Mouse (Mus musculus) T-helper 17 cell (primary cell): ENCODE results near the gene Dnm1.
"Not testable (repeated sequence)": the region's sequence is repeated elsewhere in the genome, so short reads cannot be mapped to it uniquely, and the experiment has no call there.

Experiments
- in situ Hi-C, 2 experiments: fragments of 300-600 bp; cut with MboI, MseI; formaldehyde crosslinking; loops; 1 replicate in 1 of 2; 2 replicates in 1 of 2; pipeline ENCODE4 v1.15.1; 2025; ENCODE audit warnings: high pct_unique_total_duplicates in 2 of 2

The Dnm1 gene

DNA sequence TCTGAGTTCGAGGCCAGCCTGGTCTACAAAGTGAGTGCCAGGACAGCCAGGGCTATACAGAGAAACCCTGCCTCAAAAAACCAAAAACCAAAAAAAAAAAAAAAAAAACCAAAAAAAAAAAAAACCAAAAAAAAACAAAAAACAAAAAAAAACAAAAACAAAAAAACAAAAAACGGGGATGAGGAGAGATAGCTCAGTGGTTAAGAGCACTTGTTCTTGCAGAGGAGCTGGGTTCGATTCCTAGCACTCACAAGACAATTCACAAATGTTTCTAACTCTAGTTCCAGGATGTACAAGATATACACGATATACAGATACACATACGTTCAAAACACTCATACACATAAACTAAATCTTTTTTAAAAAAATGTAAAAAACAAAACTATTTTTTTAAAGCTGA is 9.1 kb upstream of the Dnm1 start:
- in situ Hi-C loops: not testable (repeated sequence)

DNA sequence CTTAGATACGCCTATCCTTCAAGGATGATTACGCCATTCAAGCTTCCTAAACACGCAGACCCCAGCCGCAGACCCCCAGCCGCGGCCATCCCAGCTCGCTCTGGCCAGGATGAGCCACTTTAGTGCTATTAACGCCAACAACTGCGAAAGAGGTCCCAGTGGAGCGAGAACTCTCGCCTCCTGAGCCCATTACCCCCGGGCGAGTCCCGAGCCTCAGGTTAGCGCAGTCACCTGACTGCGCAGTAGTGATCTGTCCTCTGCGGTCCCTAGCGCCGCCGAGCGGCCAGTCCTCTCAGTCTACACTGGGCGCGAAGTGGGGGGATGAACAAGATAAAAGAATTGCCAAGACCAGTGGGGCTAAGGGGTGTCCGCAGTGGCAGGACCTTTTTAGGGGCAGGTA is 8.3 kb upstream of the Dnm1 start:
- in situ Hi-C loops: no loop called here

DNA sequence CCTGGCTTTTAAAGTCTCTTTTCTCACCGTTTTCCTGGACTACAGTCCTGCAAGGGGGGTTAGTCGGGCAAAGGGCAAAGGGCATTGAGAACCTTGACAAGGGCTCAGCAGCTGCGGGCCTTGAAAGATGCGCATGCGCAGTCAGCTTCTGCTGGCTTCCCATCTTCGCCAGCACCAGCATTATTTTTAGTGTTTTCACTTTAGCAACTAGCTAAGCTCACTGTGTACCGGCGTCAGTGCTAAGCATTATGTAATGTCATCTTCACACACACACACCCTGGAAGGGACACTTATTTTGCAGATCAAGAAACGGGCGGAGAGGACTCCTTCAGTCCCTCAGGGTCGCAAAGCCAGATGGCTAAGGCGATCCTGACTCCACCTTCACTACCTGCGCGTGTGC is 7.6 kb upstream of the Dnm1 start:
- in situ Hi-C loops: no loop called here

GRCm38 (mm10) chr2:32358381-32358780 is 5.2 kb upstream of the Dnm1 start:
- in situ Hi-C loops: no loop called here

GRCm38 (mm10) chr2:32357710-32358109 is 4.6 kb upstream of the Dnm1 start:
- in situ Hi-C loops: no loop called here

DNA sequence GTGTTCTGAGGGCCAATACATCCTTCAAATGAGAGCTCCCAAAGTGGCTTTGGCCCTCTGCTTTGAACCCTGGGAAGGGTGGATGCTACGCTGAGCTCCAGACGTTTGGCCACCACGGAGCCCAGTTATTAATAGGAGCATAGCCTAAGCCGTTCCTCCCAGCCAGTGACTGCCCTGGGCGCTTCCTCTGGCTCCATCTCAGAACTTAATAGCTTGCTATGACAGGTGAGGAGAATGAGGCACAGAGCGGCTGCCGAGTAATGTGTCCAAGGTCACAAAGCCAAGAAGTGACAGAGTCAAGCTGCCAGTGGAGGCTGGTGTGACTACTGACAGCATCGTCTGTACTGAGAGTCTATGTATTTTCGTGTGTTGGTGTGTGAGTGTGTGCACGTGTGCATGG is 3.1 kb upstream of the Dnm1 start:
- in situ Hi-C loops: no loop called here

DNA sequence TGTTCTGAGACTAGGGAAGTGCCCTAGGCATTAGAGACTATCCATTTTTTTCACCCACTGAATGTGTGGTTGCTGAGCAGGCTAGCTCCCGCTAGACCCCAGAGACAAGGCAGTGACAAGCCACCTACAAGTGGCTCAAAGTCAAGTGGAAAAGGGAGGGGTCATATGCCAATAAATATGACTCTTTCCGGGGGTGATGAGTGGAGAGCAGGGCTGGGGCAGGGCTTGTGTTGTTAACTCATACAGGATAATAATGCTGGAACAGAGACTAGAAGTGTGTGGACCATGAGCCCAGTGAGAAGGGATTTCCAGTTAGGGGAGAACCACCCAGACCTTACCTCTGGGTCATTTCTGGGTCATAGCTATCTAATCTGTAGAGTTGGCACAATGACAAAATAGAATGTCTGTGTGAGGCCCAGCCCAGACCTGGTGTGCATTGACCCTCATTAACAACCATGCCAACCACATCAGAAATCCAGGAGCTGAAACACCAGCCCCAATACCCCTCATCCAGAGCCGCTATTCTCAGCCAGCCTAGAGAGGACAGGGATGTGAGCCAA is 1.3 kb upstream of the Dnm1 start:
- in situ Hi-C loops: no loop called here

DNA sequence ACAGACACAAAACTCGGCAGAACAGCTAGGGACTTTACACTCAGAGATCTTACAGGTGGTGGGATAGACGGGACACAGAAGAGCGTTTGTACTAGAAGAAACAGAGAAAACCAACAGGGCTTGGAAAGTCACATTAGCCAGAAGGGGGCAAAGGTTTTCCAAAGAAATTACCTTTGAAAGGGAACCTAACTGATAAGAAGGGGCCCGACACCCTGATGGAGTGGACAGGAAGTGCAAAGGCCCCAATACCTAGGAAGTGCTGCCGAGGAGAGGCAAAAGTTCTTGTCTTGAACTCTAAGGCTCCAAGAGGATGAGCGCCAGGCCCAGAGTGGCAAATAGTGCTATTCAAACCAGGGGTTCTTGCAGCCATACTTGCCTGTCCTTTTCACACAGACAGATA is 698 bp upstream of the Dnm1 start:
- in situ Hi-C loops: no loop called here

- in situ Hi-C loops: no loop called here
Measured at GRCm38 (mm10) chr2:32352151-32353006, 759 bp downstream of the Dnm1 start, which contains the start of gene Ciz1. TSS of gene Ciz1 (plus strand) at chr2:32352327.

DNA sequence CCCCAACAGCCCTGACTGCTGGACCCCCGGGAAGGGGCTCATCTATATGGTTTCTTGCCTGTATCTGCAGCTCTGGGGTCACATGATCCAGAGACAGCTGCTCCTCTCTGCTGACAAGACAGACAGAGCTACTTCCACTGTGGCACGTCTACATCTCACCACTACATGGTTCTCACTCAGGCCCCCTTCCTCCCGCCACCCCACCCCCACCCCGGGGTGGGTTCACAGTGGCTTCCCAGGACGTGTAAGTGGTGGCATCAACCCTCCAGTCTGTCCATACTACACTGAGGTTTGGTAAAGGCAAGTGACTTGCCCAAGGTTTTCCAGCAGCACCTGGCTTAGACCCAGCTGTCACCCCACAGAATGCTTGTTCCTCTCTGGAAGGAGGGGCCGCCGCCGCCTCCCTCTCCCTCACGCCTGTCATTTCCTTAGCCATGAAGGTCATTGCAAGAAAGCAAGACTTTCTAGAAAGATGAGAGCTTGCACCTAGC is 1.6 kb downstream of the Dnm1 start:
- in situ Hi-C loops: no loop called here

DNA sequence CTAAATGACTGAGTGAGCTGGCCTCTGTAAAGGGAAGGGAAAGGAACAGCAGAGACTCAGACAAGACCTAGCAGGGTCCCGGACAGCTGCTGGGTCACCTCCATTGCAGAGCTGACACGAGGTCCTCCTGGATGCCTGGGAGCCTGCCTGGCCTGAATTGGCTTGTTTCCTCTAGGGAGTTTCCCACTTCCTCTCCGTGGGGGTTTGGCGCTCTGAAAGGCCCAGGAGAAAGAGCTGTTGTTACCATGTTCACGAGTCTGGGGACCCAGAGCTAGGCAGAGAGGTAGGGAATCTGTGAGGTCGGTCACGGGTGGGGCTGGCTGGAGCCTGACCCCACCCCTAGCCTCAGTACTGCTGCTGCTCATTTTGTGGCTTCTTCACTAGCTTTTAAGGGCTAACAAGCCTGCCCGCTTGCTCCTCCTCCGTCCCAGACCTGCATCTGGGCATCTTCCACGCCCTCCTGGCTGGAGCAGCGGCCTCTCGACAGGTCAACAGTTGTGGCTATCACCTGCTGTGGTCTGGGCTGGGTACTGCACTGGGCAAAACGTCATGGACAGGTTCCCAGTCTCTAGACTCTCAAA is 2.6 kb downstream of the Dnm1 start:
- in situ Hi-C loops: no loop called here

GRCm38 (mm10) chr2:32349625-32350255 is 3.4 kb downstream of the Dnm1 start:
- in situ Hi-C loops: loop anchor here in 1 of 2 experiments (5.0 kb wide), 1 partner anchor 42 kb away; no protein-coding TSS in a partner anchor

DNA sequence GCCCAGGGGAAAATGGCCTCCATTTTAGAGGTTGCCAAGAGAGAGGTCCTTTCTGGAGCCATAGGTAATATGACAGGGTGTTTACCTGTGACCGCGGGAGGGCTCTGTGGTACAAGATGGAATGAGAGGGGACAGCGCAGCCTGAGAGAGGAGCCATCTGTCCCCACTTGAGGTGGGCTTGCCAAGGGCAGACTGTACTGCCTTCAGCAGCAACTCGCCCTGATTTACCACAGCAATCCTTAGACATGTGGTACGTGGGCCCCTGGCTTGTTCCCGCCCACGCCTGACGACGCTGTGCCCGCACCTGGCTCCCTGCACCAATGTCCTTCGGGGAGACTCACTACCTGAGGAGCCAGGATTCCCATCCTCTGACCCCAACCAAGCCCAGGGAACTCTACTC is 4.8 kb downstream of the Dnm1 start:
- in situ Hi-C loops: loop anchor here in 1 of 2 experiments (5.0 kb wide), 1 partner anchor 41 kb away; no protein-coding TSS in a partner anchor

DNA sequence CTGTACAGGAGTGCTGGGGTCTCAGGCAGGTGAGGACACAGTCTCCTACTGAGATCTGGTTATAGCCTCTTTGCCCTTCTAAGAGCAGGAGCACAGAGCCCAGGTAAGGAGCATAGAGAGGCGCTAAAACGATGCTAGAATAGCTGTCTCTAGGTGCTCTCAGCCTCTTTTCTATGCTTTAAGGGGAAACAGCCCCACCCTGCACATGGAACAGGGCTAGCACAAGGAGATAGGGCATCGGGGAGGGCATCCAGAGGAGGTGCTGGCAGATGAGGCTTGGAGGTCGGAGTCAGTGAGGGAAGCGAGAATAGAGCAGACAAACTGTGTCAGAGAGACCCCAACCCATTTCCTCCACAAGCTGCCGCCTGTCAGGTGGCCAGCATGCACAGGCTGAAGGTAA is 6.1 kb downstream of the Dnm1 start:
- in situ Hi-C loops: loop anchor here in 1 of 2 experiments (5.0 kb wide), 1 partner anchor 40 kb away; no protein-coding TSS in a partner anchor

DNA sequence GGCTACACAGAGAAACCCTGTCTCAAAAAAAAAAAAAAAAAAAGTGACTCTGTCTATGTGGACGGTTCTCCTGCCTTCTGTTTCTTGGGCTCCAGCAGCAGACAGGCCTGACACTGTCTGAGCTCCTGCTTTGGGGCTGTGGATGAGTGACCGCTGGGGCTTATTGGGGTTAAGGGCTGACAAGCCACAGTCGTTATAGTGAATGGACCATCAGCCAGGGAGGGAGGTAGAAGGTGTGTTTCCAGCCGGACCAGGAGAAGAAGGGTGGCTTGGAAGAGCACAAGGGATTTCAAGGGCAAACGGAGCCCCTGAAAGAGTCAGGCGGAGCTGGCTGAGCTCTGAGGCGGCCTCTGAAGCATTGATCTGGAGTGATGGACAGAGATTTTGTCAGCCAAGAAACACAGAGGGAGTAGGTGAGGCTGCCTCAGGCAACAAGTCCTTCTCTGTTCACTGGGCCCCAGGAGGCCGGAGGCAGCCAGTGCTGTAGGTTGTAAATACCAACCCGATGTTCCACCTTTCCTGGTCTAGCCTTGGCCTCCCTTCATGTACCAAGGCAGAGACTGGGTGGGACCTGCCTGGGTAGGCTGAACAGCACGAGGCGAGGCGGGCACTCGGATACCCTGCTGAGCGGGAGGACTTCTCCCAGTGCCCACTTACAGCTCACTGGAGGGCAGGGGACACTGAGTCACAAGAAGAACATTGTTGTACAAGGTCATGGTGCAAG is 8.4 kb downstream of the Dnm1 start:
- in situ Hi-C loops: loop anchor here in 1 of 2 experiments (5.0 kb wide), 1 partner anchor 37 kb away; no protein-coding TSS in a partner anchor

- in situ Hi-C loops: no loop called here
Measured at GRCm38 (mm10) chr2:32344056-32344455, 9.1 kb downstream of the Dnm1 start.

DNA sequence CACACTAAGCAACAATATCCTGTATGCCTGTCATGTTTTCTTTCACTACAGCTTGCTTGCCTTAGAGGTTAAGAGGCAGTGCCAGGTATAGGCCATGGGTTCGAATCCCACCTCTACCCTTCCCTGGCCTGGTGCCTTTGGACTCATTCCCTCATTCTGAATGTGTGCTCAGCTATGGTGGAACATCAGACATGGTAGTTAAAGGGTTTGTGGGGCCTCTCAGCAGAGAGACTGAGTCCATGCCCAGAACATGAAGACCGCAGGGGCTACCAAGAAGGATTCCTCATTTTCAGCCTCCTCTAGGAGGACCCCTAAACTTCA is 9.8 kb downstream of the Dnm1 start:
- in situ Hi-C loops: no loop called here

DNA sequence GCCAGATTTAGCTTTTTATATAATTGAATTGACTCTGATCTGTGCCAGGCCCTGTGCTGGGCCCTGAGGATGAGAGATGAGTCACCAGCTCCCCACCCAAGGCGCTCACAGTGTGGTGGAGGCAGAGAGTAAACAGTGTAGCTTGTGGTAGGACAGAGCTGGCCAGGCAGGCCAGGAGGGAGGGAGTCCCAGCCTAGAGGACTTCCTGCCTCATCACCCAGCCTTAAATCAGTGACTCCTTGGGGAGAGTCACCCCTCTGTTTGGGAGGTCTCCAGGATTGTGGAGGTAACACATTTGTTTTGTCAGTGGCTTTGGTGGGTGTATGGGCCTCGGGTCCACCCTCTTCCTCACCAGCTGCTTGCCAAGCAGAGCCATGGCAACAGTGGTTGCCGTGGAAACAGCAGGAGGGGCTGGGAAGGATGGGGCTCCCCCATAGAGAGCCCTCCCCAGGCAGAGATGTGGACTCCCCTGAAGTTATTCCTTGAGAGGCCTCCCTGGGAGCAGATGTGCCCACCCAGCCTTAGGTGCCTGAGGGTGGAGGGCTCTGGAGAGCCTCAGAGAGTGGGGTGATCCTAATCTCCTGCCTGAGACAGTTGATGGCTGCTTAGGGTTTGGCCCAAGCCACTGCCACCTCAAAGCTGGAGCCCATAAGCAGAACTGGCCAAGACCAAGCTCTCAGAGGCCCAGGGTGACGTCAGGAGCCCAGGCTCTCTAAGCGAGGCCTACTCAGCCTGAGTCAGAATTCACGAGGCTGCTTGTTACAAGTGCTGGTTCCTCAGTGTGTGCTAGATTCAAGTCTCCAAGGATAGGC is 10.4 kb downstream of the Dnm1 start:
- in situ Hi-C loops: no loop called here

DNA sequence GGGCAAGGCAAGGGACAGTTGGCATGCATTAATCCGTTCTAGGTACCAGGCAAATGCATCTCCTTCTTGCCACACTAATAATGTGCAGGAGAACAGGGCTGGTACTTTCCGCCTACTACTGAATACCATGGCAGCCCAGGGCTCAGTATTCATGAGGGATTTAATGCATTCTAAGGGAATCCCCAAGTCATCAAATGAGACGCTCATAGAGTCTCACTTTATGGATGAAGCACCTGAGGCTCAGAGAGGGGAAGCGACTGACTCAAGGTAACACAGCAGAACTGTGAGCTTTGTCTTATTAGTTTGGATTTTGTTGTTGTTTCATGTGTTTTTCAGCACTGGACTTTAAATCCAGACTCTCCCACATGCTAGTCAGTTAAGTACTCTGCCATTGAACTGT is 11.1 kb downstream of the Dnm1 start:
- in situ Hi-C loops: no loop called here

- in situ Hi-C loops: no loop called here
Measured at GRCm38 (mm10) chr2:32341634-32341939, 11.6 kb downstream of the Dnm1 start.
